Mouse (Mus musculus) lung, postnatal 4 days (tissue): Measurements from ENCODE around the gene Tmem97.
A peak's percentile ranks its signal among the peaks of the same experiment; 100 is the strongest.
"Not testable (repeated sequence)": the region's sequence is repeated elsewhere in the genome, so short reads cannot be mapped to it uniquely, and the experiment has no call there.

ENCODE experiments used
- DNase-seq, 2 experiments: peaks; one replicate each; pipeline ENCODE4 v3.0.0; 2021

Gene Tmem97

GRCm38 (mm10) chr11:78550168-78551058, at the start of gene Tmem97:
Gene Tmem97 (minus strand): TSS chr11:78550777.
- DNase-seq: peak; percentile 96 to 98

GRCm38 (mm10) chr11:78600051-78600450, 49.5 kb upstream of the Tmem97 start:
- peak; percentile 50 to 59 for DNase-seq

- no peak for DNase-seq
Observed at GRCm38 (mm10) chr11:78598763-78599415, 48.3 kb upstream of the Tmem97 start.

GRCm38 (mm10) chr11:78596750-78597149, 46.2 kb upstream of the Tmem97 start:
- no peak for DNase-seq

GRCm38 (mm10) chr11:78595773-78596172, 45.2 kb upstream of the Tmem97 start:
- DNase-seq: no peak

GRCm38 (mm10) chr11:78594271-78594964, 43.8 kb upstream of the Tmem97 start:
- DNase-seq: no peak

- DNase-seq: not testable (repeated sequence)
Observed at GRCm38 (mm10) chr11:78587677-78588076, 37.1 kb upstream of the Tmem97 start.

- DNase-seq: no peak
Observed at GRCm38 (mm10) chr11:78586099-78586498, 35.5 kb upstream of the Tmem97 start.

- no peak for DNase-seq
Observed at GRCm38 (mm10) chr11:78582848-78583247, 32.3 kb upstream of the Tmem97 start.

- no peak for DNase-seq
Observed at GRCm38 (mm10) chr11:78574975-78575374, 24.4 kb upstream of the Tmem97 start.

GRCm38 (mm10) chr11:78574536-78574935, 24.0 kb upstream of the Tmem97 start:
- DNase-seq: no peak

GRCm38 (mm10) chr11:78574031-78574430, 23.5 kb upstream of the Tmem97 start:
- not testable (repeated sequence) for DNase-seq

GRCm38 (mm10) chr11:78571854-78572253, 21.3 kb upstream of the Tmem97 start:
- no peak for DNase-seq

- no peak for DNase-seq
Observed at GRCm38 (mm10) chr11:78571441-78571840, 20.9 kb upstream of the Tmem97 start.

GRCm38 (mm10) chr11:78569806-78570205, 19.2 kb upstream of the Tmem97 start:
- DNase-seq: peak in 1 of 2 experiments; percentile 27

GRCm38 (mm10) chr11:78568827-78569226, 18.2 kb upstream of the Tmem97 start:
- no peak for DNase-seq

- DNase-seq: no peak
Observed at GRCm38 (mm10) chr11:78567614-78568013, 17.0 kb upstream of the Tmem97 start.

- DNase-seq: peak; percentile 38 to 65
Observed at GRCm38 (mm10) chr11:78566775-78567174, 16.2 kb upstream of the Tmem97 start.

GRCm38 (mm10) chr11:78560447-78560846, 9.9 kb upstream of the Tmem97 start:
- peak; percentile 40 to 80 for DNase-seq

- peak in 1 of 2 experiments; percentile 22 for DNase-seq
Observed at GRCm38 (mm10) chr11:78557241-78557640, 6.7 kb upstream of the Tmem97 start.

GRCm38 (mm10) chr11:78556070-78556469, 5.5 kb upstream of the Tmem97 start:
- no peak for DNase-seq

GRCm38 (mm10) chr11:78555623-78556022, 5.0 kb upstream of the Tmem97 start:
- no peak for DNase-seq

- no peak for DNase-seq
Observed at GRCm38 (mm10) chr11:78551059-78551398, 452 bp upstream of the Tmem97 start.
